Mouse (Mus musculus): ENCODE measurements around the gene Cytip. TPM values are rescaled to one million over a fixed set of nuclear protein-coding genes. Genes with fewer than 3 reads are reported as not detected.

The Cytip gene
- polyA plus RNA-seq, 1 experiment from 2014 or later: 1.3 TPM

Other genes starting within 250 kb of the Cytip start
- gene Galnt5, start 197.6 kb downstream of the Cytip start, polyA plus RNA-seq (2015; fragmentation: Nextera tagmentation; extraction: Ambion mirVana): 2.2 and 2.3 TPM in 2 replicates
- 0.04 TPM in 1 of 2 replicates, not detected in the other for gene Ermn, start 142.7 kb downstream of the Cytip start, polyA plus RNA-seq (2015; fragmentation: Nextera tagmentation; extraction: Ambion mirVana)
- 3.7 and 4.2 TPM in 2 replicates for gene Acvr1c, start 162.4 kb upstream of the Cytip start, polyA plus RNA-seq (2015; fragmentation: Nextera tagmentation; extraction: Ambion mirVana)

Data from intestine, embryonic 15.5 days (tissue).